Mouse (Mus musculus) inflammation-experienced regulatory T-cells (primary cell): ENCODE measurements around the gene Erich2. TPM values are rescaled to one million over a fixed set of nuclear protein-coding genes. Genes with fewer than 3 reads are reported as not detected.

ENCODE experiments used
- polyA plus RNA-seq, 2 experiments: library from polyadenylated mRNA; unstranded; fragments of 100-300 nt; shearing (Covaris generic); gene quantifications; one replicate each; pipeline ENCODE4 v1.2.1; 2017

Erich2 gene
- polyA plus RNA-seq, result under 1 TPM in 1 of 2 experiments, not detected in 1; 0.22 TPM

DNA sequence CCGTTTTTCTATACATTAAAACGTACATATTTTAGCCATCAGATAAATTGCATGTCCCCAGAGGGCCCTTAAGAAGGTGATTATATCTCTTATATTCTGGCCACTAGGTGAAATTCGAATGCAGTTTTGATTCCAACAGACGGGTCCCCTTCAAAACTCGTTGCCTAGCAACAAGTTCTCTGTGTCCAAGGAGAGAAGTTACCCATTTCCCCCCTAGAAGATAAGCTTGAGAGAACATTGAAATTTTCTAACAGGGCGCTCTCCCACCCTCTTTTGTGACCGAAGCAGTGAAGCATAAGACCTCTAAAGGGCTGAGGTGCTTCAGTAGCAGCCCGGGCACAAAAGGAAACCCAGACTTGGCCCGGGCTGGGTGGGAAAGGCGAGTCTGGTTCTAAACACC lies at the start of gene Erich2:
Gene Erich2, plus strand, starts transcription at position 324 of the 400 bp plus-strand sequence.

GRCm38 (mm10) chr2:70552772-70553171 lies 44.2 kb downstream of the Erich2 start, which contains the start of gene Gad1:
Gene Gad1, plus strand, starts transcription at chr2:70553072.

Other genes starting within 250 kb of the Erich2 start
- under 1 TPM in 1 of 2 experiments, not detected in 1; 0.07 TPM for gene Sp5, start 33.9 kb upstream of the Erich2 start, polyA plus RNA-seq
- gene Gad1, start 44.3 kb downstream of the Erich2 start, polyA plus RNA-seq, result under 1 TPM; 0.22 to 0.39 TPM
- gene Gorasp2, start 152.8 kb downstream of the Erich2 start, polyA plus RNA-seq, result 100 to 1,000 TPM; 108 to 110 TPM
- gene Gm26558, start 153.3 kb downstream of the Erich2 start, polyA plus RNA-seq, result 10 to 100 TPM in 1 of 2 experiments, 1 to 10 TPM in 1; 8.1 to 13.7 TPM